Mouse (Mus musculus) cerebellum, postnatal 25 days (tissue): ENCODE results near the gene Asb16.

Source experiments
- DNase-seq, 2 experiments: peaks; one replicate each; pipeline ENCODE4 v3.0.0; 2021; ENCODE audit warnings: mixed read lengths in 2 of 2

Gene Asb16

DNA sequence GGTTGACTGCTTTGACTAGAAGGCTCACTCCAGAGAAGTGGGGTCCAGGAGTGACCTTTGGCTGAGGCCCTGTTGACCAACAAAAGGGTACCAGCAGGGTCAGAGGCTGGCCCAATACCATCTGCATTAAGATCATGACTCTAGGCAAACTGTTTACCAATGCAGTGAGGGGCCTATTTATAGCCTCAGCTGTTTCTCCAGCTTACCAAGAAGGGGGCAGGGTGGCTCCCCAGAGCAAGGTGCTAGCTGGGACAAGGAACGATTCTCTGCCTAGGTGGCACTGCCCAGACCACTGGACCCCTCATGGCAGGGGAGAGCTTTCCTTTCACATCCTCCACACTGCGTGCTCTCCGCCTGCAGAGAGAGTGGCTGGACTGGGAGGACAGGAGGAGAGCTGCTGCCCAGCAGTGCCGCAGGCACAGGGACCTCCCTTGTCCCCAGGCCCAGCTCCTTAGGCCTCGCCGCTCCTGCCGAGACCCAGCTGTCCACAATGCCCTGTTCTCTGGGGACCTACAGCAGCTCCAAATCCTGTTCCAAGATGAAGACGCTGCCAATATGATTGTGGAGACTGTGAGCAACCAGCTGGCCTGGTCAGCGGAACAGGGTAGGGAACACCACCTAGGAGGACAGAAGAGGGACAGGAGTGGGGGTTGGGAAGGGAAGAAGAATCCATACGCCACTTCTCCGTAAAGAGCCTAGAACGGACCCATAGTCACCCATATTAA lies at the start of gene Asb16:
Asb16 (plus strand) TSS at position 224 of the 725 bp plus-strand sequence.
- no peak for DNase-seq

DNA sequence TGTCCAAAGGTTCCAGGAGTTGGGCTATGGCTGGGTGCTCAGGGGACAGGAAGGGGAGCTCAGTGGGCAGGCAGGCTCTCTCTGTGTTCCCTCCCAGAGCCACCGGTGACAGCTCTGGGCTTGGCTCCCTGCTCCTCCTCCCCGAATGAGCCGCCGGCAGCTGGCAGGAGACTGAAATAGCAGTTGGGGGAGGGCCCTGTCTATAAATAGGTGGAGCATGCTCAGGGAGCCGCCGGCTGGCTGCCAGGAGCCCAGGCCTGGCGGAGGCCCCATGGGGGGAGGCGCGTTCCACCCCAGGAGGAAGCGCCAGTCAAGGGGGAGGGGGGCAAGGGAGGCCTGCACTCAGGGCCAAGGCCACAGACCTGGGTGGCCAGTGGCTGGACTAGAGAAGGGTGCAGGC lies 49.8 kb upstream of the Asb16 start:
- peak; percentile 94 to 96 for DNase-seq

DNA sequence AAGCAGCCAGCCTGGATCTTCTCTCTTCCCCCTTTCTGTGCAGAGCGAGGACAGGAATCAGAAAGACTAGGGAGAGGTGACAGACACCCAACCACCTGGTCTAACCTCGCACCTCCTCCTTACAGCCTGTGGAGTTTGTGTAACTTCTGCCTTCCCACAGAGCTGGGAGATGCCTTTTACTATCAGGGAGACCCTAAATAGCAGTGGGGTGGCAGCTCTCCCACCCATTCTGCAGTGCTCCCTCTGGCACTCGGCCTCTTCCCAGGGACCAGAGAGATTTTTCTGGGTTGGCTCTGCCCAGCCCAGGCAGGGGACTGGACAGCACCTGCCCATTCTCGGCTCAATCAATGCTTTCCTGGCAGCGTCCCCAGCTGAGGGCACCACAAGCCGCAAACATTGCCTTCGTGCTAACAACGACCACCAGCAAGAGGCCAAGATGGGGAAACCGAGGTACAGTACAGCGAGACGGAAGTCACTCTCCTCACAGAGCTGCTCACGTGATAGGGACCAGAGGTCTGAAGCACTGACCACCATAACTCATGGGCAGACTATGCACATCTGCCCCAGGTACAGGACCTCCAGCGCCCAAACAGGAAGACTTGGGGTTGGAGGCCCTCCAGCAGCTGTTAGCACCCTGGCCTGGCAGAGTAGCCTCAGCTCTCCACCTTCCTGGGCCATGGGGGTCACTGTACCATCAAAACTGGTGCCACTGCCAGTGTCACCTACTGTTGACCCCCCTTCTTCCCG lies 49.1 kb upstream of the Asb16 start:
- DNase-seq: peak; percentile 61 to 74

DNA sequence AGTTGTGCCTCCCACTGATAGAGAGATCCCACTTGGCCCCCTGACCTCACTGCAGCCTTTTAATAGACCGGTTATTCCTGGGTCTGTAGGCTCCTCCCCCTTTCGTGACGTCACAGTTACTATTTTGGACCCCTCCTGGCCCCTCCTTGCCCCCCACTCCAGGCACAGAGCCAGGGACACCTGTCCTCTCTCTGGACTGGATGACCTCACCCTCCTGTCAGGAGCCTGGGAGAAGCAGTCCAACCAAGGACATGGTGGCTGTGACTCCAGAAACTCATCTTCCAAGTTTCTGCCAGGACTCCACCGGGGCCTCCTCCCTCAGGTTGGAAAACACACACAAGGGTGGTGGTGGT lies 48.6 kb upstream of the Asb16 start:
- DNase-seq: peak; percentile 50 to 73

DNA sequence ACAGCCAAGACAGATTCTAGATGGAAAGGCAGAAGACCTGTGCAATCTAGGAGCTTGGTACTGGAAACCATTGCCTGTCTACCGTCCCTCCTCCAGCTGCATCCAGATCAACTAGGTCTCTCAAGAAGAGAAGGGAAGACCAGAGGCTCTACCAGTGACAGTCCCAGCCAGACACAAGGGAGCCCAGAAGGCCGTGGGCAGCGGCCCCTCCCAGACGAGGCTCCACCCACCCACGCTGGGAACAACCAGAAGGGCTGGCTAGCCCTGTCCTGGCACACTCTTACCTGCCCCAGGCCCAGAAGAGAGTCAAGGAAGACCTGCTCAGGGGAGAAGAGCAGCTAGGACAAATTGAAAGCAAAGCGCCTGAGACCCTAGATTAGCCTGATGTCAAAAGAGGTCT lies 48.1 kb upstream of the Asb16 start:
- peak; percentile 38 to 50 for DNase-seq

DNA sequence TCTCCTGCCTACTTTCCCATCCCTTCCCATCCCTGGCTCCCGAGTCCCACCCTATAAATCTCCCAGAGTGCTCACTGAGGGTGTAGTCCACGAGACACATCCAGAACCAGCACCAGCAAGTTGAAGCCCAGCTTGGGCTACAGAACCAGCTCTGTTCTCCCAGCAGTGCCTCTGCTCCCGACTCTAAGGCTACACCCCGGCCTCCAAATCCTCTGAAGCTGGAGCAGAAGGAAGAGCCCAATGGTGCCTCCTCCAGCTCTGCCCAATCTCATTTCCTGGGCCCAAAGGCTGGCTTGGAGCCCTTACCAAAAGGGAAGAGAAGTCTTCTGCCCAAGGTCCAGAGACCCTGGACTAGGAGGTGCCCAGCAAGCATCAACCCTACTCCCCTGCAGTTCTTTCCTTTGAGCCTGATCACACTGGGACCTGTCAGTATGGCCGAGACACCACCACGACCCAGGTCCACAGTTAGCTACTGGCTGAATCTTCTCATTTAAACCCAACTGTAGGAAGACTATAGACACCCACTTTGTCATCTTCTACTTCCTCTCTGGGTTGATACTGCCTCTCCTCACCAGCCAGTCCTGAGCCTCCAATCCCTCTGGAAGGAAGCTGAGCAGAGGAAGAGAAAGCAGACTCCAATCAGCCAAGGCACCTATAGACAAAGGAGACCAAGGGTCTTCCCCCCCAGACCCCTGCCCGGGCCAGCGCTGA lies 47.1 kb upstream of the Asb16 start:
- DNase-seq: peak in 1 of 2 experiments; percentile 22

DNA sequence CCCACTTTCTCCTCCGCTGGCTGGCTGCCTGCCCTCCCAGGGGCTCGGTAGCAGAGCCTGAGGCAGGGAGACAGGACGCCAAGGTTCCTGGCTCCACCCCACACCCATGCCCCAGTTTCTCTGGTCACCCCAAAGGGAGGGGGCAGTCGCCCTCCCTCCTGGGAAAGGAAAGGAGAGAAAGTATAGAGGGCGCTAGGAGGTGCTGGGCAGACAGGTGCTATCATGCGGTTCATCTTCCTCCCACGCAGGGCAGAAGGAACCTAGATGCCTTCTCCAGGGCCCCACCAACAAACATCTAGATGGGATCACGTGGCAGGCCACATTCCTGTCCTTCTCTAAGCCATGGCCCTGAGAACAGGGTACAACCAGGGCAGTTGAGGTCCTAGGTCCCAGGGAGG lies 46.6 kb upstream of the Asb16 start:
- peak; percentile 37 to 64 for DNase-seq

DNA sequence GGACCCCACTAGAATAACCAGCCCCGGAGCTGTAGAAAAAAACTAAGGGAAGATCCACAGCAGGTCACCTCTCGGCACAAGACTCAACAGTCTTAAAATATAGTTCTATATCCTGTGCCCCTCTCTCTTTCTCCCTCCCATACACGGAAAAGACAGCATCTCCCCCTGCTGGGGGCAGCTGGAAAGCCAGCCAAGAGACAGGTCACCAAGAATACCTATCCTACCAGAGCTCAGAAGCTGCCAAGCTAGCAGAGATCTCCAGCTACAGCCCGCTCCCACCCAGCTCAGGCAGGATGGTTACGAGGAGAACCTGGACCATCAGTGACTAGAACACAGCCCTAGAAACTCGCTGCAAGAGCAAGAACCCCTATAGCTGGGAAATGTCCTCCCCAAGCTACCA lies 45.4 kb upstream of the Asb16 start:
- DNase-seq: peak; percentile 38 to 61

DNA sequence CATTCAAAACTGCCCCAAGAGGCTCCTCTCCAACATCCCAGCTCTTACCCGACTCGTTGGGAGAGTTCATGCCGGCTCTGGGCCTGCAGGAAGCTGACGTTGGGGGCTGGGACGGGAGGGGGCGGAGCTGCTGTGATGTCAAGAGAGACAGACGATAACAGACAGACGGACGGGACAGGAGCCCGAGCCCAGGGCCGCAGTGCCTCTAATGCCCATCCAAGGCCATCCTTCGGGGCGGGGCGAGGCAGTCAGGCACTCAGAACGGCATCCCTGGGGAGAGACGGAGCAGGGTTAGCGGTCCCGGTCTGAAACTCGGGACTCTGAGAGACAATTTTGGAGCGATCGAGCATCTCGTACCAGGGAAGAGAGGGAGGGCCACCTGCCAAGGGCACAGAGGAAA lies 43.9 kb upstream of the Asb16 start:
- DNase-seq: peak; percentile 53 to 63

DNA sequence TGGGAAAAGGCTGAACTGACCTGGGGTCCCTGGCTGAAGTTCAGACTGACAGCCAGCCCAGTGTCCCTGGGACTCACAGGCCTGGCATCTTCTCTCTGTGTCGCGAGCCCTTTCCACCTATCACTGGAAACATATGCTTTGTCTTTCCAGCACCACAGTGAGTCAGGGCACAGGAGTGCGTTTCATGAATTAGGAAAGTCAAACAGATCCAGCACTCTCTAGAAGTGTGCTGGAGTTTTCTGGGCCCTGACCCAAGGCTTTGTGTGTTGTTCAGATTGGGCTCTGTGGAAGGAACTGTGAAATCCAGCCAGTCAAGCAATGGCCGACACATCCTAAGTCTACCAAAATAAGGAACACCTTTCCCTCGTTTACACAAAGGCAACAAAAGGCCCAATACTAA lies 43.3 kb upstream of the Asb16 start:
- no peak for DNase-seq

DNA sequence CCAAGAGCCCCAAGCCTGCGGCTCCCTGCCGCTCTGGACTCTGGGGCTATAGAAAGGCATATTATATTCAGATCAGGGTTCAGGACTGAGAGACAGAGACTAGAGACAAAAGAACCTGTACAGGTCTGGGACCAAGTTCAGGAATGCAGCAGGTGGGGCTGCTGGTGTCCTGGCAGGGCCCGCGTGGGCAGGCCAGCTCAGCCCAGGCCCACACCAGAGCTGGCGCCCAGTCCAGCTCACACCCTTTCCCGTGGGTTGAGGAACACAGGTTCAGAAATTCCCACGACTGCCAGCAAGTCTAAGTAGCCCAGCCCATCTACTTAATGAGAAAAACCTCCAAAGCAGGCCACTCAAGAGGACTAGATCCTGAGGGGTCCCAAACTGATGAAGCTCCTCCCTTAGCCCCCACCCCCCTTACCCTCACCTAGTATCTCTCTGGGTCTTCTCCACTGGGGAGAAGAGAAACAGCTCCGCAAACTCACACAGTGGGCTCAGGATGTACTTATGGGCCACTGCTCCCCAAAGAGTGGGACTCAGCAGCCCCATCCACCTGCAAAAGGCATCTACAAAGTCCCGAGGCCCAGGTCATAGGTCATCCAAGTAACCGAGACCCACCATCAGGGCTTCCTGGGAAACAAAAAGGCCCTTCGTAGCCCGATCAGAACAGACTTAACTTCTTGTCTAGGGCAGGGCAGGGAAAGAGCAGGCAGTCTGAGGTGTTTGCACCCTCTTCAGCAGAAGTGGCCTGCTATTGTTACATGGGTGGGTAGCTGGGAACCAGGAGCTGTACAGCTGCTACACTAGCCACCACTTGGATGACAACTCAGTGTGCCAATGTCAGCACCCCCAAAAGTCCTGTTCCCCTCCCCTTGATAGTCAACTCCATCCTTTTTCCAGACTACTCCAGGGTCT lies 42.2 kb upstream of the Asb16 start:
- peak; percentile 58 to 67 for DNase-seq

DNA sequence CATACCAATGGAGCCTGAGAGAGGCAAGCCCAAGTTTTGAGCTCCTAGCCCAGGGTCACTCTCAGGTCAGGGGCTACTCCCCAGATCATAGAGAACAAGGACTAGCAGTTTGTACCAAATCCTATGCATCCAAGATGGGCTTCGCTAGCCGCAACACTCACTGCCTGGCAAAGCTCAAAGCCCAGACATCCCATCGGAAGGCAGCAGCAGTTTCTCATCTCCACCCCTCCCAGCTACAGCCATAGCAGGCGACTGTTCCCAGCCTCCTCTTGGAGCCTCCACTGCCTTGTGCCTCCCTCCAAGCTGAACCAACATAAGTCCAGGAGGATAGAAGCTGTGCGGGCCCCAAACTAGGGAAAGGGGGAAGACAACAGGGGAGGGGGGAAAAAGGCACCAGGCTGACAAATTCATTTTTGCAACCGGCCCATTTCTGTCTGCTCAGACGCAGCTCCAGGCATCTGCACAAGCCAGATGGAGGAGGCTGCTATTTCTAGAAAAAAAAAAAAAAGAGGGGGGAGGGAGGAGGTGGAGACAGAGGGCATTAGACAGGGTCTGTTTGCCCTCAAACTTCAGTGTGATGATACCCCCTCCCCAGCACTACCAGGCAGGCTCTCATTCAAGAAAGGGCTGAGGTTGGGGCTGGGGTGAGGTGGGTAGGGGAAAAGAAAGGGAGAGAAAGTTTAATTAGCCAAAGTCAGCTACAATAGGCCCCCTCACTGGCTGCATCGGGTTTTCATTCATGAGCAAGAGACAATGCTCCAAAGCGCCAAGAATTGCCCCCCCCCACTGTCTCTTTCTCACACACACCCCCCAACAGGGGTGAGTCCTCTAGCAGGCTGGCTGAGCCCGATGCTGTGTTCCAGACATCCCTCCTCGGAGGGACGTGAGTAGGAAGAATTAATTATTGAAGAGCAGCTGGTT lies 41.0 kb upstream of the Asb16 start:
- DNase-seq: peak; percentile 32 to 36

DNA sequence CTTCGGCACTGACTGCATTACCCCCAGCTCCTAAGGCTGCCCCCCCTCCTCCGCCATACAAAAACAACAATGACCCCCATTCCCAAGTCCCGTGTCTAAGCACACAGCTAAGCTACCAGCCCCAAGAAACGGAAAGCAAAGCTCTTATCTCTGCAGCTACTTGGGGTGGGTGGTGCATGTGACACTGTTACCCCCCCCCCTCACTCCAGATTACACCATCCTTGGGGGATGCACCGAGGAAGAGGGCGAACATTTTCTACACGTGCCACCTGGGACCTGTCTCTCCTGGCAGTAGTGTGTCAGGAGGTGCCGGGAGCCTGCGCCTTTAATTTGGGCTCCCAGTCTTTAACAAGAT lies 40.4 kb upstream of the Asb16 start:
- peak in 1 of 2 experiments; percentile 23 for DNase-seq

DNA sequence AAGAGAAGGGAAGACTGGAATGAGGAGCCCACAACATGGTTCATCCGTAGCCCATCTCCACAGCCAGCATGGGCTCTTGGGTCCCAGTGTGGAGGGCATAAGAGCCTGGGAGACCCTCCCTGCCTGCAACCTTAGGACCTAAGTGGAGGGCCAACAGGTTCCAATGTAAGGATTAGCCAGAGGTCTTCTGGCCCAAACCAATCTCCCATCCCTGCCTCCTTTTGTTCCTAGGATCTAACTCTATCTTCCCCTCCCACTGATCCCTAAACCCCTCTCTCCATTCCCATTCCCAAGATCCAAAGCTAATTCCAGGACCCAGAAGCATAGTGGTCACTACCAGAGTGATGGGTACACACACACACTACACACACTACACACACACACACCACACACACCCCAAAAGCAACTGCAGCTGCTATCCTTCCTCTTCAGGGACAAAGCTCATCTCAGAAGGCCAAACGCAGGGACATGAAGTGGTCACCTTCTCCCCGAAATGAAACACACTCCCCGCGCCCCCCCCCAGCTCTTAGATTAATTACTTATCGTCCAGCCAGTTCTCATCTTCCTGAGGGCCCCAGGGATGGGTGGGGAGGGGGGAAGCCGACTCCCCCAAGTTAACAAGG lies 39.8 kb upstream of the Asb16 start:
- DNase-seq: peak in 1 of 2 experiments; percentile 7

DNA sequence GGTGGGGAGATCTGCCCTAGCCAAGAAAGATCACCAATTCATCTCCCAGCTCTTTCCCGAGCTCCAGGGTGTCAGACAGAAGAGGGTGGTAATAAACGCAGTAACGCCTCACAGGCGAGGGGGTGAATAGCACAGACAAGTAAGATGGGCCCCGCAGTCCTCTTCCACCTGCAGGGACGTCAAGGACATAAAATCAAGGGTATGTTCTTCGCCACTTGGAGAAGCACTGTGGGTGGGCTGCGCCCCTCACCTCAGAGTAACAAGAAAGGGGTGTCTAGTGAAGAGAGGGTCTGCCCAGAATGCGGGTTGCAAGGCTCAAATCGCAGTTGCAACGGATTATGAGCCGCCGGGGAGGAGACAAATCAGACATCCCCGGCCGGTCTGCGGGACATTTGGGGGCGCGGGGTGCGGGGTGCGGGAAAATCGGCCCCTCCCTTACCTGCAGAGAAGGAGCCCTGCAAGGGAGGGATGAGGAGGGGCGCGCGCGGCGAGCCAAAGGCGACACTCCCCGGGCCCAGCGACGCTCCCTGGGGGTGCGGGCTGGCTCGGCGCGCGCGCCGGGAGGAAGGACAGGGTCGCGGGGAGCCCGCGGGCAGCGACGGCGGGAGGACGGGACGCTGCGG lies 39.1 kb upstream of the Asb16 start:
- DNase-seq: peak in 1 of 2 experiments; percentile 59

DNA sequence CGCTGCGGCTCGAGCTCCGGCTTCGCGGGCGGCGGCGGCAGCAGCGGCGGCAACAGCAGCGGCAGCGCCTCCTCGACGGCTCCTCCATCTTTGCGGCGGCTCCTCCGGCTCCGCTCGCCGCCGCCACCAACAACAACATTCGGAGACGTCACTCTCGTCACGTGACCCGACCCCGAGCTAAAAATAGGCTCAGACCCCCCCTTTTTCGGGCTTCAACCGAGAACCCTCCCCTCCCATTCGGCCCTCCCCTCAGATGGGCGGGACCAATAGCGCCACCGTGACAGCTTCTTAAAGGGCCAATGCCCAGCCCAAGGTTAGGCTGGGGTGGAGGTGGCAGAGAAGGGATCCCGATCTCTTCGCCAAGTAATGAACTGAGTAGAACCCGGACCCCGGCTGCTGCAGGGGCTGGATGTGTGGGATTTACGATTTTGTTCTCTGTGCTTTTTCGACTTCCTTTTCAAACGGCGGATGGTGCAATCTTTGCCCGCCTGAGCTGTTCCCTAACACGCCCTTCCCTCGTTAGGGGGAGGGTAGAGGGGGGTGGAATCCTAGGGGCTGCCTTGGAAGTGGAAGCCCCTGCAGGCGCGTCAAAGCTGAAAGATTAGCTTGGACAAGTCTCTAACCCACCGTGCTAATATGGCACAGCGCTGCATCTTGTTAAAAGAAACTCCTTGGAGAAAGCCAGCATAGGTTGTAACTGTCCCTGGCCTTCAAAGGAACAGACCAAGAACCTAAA lies 38.4 kb upstream of the Asb16 start, which contains the start of gene Hdac5:
Hdac5 (minus strand) TSS at position 161 of the 736 bp plus-strand sequence.
- DNase-seq: peak; percentile 96 to 98

DNA sequence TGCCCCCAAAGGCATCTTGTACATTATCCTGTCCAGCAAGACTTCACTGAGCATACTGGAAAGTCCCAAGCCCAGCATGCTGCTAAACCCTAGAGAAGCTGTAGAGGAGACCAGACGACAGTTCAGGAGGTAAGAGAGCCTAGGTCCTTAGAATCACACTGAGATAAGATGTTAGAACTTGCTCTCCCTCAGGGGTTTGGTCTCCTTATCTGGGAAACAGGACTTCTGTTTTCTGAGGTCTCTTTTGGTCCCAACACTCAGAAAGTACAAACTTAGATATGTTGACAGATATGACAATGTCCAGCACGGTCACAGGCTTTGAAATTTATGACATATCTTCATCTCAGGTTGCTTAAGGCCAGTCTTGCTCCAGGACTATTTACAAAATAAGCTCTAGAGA lies 32.5 kb upstream of the Asb16 start:
- DNase-seq: no peak

DNA sequence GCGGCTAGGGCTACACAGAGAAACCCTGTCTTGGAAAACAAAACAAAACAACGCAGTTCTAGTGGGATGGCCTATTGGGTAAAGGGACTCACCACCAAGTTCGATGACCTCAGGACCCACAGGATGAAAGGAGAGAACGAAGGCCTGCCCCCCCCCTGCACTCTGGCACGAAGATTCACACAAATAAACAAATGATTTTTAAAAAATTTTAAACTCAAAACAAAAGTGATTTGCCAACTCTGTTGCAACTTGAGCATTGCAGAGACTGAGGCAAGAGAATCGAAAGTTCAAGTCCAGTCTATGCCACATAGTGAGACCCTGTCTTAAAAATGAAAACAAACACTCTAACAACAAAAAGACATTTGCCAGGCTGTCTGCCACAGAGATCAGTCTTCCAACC lies 27.9 kb upstream of the Asb16 start:
- no peak for DNase-seq

DNA sequence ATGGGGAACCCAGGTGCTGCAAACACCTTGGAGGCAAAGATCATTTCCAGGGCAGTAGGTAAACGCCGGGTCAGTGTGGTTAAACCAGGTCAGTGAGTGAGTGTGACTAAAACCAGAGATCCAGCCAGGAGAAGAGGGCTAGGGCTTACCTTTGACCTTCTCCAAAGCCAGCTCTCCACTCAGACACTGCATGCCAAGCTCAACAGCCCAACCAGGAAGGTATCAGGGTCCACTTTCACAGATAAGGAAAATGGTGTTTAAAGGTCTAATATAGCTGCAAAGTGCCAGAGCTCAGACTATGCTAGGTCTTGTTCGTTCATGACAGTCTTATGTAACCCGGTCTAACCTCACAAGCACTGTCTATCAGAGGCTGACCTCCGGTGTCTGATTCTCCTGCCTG lies 27.3 kb upstream of the Asb16 start:
- no peak for DNase-seq

DNA sequence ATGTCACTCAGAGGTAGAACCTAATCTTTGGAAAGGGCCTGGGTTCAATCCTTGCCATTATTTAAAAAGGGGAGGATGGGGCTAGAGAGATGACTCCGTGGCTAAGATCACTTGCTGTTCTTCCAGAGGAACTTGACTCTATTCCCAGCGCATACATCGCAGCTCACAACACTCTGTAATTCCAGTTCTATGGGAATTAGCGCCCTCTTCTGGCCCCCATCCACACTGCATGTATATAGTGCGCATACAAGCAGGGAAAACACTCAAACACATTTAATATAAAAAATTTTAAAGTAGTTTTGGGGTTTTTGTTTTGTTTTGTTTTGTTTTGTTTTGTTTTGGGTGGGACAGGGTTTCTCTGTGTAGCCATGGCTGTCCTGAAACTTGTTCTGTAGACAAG lies 26.7 kb upstream of the Asb16 start:
- DNase-seq: no peak
